Mouse (Mus musculus): ENCODE data around the gene Tmem56.

DNA sequence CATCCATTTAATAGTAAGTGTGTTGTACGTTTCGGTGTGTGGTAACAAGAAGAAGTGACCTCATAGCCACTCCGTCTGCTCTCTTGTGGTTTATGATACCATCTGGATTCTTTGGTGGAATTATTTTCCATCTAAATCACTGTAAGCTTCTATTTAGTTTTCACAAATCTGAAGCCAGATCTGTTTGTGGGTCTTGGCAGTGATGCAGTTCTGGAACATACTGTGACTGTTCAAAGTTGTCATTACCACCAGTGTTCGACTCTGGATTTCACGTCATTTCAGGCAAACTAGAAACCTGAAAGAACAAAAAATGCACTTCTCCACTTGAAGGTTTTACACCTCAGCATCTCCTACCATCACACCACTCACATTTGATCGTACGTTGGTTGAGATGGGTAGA is 32.6 kb upstream of the Tmem56 start:
- TF ChIP-seq USF1 (IDR thresholded peaks at IDR 0.05; ENCODE audit: low read depth, low read length) (no peak), CHD2 (IDR thresholded peaks at IDR 0.05; ENCODE audit: low read length) (no peak), CTCF (IDR thresholded peaks at IDR 0.05 in 2 of 3, conservative IDR thresholded peaks at IDR 0.05 in 1 of 3; ENCODE audit: control insufficient read depth in 1 of 3, insufficient read depth in 1 of 3, low read depth in 2 of 3, low read length in 3 of 3, poor library complexity in 1 of 3, severe bottlenecking in 1 of 3) (no peak), EP300 (IDR thresholded peaks at IDR 0.05; ENCODE audit: low read depth in 1 of 2, low read length in 2 of 2) (no peak), BHLHE40 (IDR thresholded peaks at IDR 0.05; ENCODE audit: borderline replicate concordance, low read depth, low read length) (no peak), MXI1 (IDR thresholded peaks at IDR 0.05; ENCODE audit: low read depth, low read length) (no peak), MEF2A (IDR thresholded peaks at IDR 0.05; ENCODE audit: extremely low read depth, insufficient replicate concordance, low read depth, low read length, poor library complexity, severe bottlenecking) (no peak), KAT2A (conservative IDR thresholded peaks at IDR 0.05; ENCODE audit: low read depth, low read length) (no peak), ZC3H11A (IDR thresholded peaks at IDR 0.05; ENCODE audit: low read depth, low read length) (no peak), POLR2AphosphoS2 (IDR thresholded peaks at IDR 0.05; ENCODE audit: low read length) (no peak), E2F4 (IDR thresholded peaks at IDR 0.05; ENCODE audit: borderline replicate concordance, low read depth, low read length) (no peak), POLR2A (IDR thresholded peaks at IDR 0.05; ENCODE audit: control insufficient read depth in 1 of 2, insufficient read depth in 1 of 2, low read depth in 1 of 2, low read length in 2 of 2, poor library complexity in 1 of 2) (no peak), MYC (IDR thresholded peaks at IDR 0.05; ENCODE audit: low read depth, low read length) (no peak)
